Mouse (Mus musculus) G1E (cell line): ENCODE measurements around the gene Ypel5. TPM values are rescaled to one million over a fixed set of nuclear protein-coding genes. Genes with fewer than 3 reads are reported as not detected.

ENCODE experiments used
- ATAC-seq: 2 replicates; pipeline ENCODE4 v1.8.0; 2016; ENCODE audit warnings: mild to moderate bottlenecking; ENCODE audit not compliant: insufficient number of reproducible peaks, poor library complexity, low FRiP score, severe bottlenecking; ENCODE audit errors: extremely low read depth
- DNase-seq: peaks from one replicate; pipeline ENCODE4 v3.0.0; 2012; ENCODE audit warnings: low spot score
- H3K27me3 ChIP-seq: 2 replicates; pipeline ENCODE4 v1.6.1; 2012; ENCODE audit warnings: mild to moderate bottlenecking, low read length, inconsistent platforms; ENCODE audit not compliant: insufficient read depth
- H3K36me3 ChIP-seq: replicated peaks from 2 replicates; pipeline ENCODE3; 2012; ENCODE audit warnings: mild to moderate bottlenecking, inconsistent platforms
- H3K4me1 ChIP-seq: 2 replicates; pipeline ENCODE4 v1.6.1; 2012; ENCODE audit warnings: low read depth, low read length, inconsistent platforms, mixed read lengths; ENCODE audit not compliant: insufficient read depth
- H3K4me3 ChIP-seq: 2 replicates; pipeline ENCODE4 v1.5.1; 2012; ENCODE audit warnings: low read depth, mild to moderate bottlenecking, inconsistent platforms, low read length, moderate library complexity, mixed read lengths
- H3K9me3 ChIP-seq: replicated peaks from 2 replicates; pipeline ENCODE4 v1.6.1; 2012; ENCODE audit warnings: inconsistent platforms
- CTCF ChIP-seq: IDR thresholded peaks from 2 replicates; pipeline ENCODE4 v1.5.1; 2012; ENCODE audit warnings: low read depth, low read length, inconsistent platforms, mixed read lengths
- GATA1 ChIP-seq: IDR thresholded peaks from 2 replicates; pipeline ENCODE4 v1.6.1; 2012; ENCODE audit warnings: borderline replicate concordance, low read length, inconsistent platforms, mixed read lengths
- GATA2 ChIP-seq: IDR thresholded peaks from 2 replicates; pipeline ENCODE4 v1.6.1; 2012; ENCODE audit warnings: low read depth, low read length, inconsistent platforms, borderline replicate concordance
- POLR2AphosphoS5 ChIP-seq: IDR thresholded peaks from 2 replicates; pipeline ENCODE4 v1.6.1; 2012; ENCODE audit warnings: low read depth, low read length, inconsistent platforms; ENCODE audit not compliant: insufficient replicate concordance
- TAL1 ChIP-seq: conservative IDR thresholded peaks from 2 replicates; pipeline ENCODE4 v1.6.1; 2012; ENCODE audit warnings: low read depth, low read length, inconsistent platforms, mixed read lengths
- polyA plus RNA-seq: library from polyadenylated mRNA; stranded (reverse); fragments of >175 nt; gene quantifications from 2 replicates; pipeline ENCODE4 v1.2.3, GENCODE M21; 2012
- total RNA-seq, 2 experiments: library from RNA; stranded (forward) in 1 of 2; stranded (reverse) in 1 of 2; fragments of 200-1000 nt in 1 of 2; fragments of >200 nt in 1 of 2; fragmentation: Nextera tagmentation in 1 of 2; gene quantifications; 2 replicates each; pipeline ENCODE4 v1.2.3; 2014 to 2017

Gene Ypel5
- total RNA-seq (2014; fragmentation: Nextera tagmentation) (39.1 and 42.2 TPM in 2 replicates), total RNA-seq (2017) (46.0 and 49.7 TPM in 2 replicates), polyA plus RNA-seq (9.0 and 10.0 TPM in 2 replicates)

- no peak for TF ChIP-seq CTCF
- no peak for TF ChIP-seq GATA1
- no peak for TF ChIP-seq POLR2AphosphoS5
- no peak for TF ChIP-seq TAL1
- Histone ChIP-seq H3K4me1 (peaks cover 16% of the 10 kb centered on the region), H3K4me3 (peak within 1 kb of the TSS; percentile 85), H3K27me3 (peaks cover 6% of the 10 kb centered on the region; the same call in 1 of the 2 replicates), H3K9me3 (no peaks in the 10 kb centered on the region), H3K36me3 (peaks cover 8% of the 10 kb centered on the region)
- DNase-seq, result peak; percentile 87
- ATAC-seq, result peak; percentile 95
Measured at GRCm38 (mm10) chr17:72836158-72837115, at the start of gene Ypel5. Gene Ypel5 (plus strand): TSS chr17:72836453.

- TF ChIP-seq CTCF (no peak), GATA2 (no peak), TAL1 (no peak), GATA1 (no peak), POLR2AphosphoS5 (no peak)
- Histone ChIP-seq H3K4me1 (no peaks in the 10 kb centered on the region), H3K36me3 (no peaks in the 10 kb centered on the region), H3K4me3 (no peak overlapping the region), H3K9me3 (no peaks in the 10 kb centered on the region), H3K27me3 (no peaks in the 10 kb centered on the region)
- DNase-seq, result no peak
- ATAC-seq, result no peak
Measured at GRCm38 (mm10) chr17:72787886-72788436, 48.3 kb upstream of the Ypel5 start.

GRCm38 (mm10) chr17:72793278-72793677 lies 43.0 kb upstream of the Ypel5 start:
- Histone ChIP-seq H3K27me3 (no peaks in the 10 kb centered on the region), H3K4me3 (no peak overlapping the region), H3K36me3 (no peaks in the 10 kb centered on the region), H3K4me1 (no peaks in the 10 kb centered on the region), H3K9me3 (no peaks in the 10 kb centered on the region)
- no peak for ATAC-seq
- no peak for DNase-seq
- no peak for TF ChIP-seq GATA1
- no peak for TF ChIP-seq POLR2AphosphoS5
- TF ChIP-seq GATA2, result no peak
- no peak for TF ChIP-seq TAL1
- no peak for TF ChIP-seq CTCF

GRCm38 (mm10) chr17:72794660-72795059 lies 41.6 kb upstream of the Ypel5 start:
- Histone ChIP-seq H3K4me3 (no peak overlapping the region), H3K4me1 (no peaks in the 10 kb centered on the region), H3K36me3 (no peaks in the 10 kb centered on the region), H3K27me3 (no peaks in the 10 kb centered on the region), H3K9me3 (no peaks in the 10 kb centered on the region)
- DNase-seq (no peak), ATAC-seq (no peak)
- TF ChIP-seq TAL1 (no peak), POLR2AphosphoS5 (no peak), CTCF (no peak), GATA1 (no peak), GATA2 (no peak)

- H3K9me3 ChIP-seq, result no peaks in the 10 kb centered on the region
- H3K4me3 ChIP-seq, result no peak overlapping the region
- no peak for DNase-seq
- no peak for ATAC-seq
- H3K36me3 ChIP-seq, result no peaks in the 10 kb centered on the region
- no peaks in the 10 kb centered on the region for H3K27me3 ChIP-seq
- TF ChIP-seq GATA1 (no peak), TAL1 (no peak), POLR2AphosphoS5 (no peak), GATA2 (no peak), CTCF (no peak)
- H3K4me1 ChIP-seq, result no peaks in the 10 kb centered on the region
Measured at GRCm38 (mm10) chr17:72795392-72796047, 40.7 kb upstream of the Ypel5 start.

GRCm38 (mm10) chr17:72796506-72796905 lies 39.7 kb upstream of the Ypel5 start:
- ATAC-seq (no peak), DNase-seq (no peak)
- Histone ChIP-seq H3K36me3 (no peaks in the 10 kb centered on the region), H3K4me1 (no peaks in the 10 kb centered on the region), H3K27me3 (no peaks in the 10 kb centered on the region), H3K9me3 (no peaks in the 10 kb centered on the region), H3K4me3 (no peak overlapping the region)
- TF ChIP-seq POLR2AphosphoS5 (no peak), GATA2 (no peak), CTCF (no peak), GATA1 (no peak), TAL1 (no peak)
